Mouse (Mus musculus) spleen, postnatal 10 days (tissue): Measurements from ENCODE around the gene Atp6v1f.

Experiments used
- DNase-seq, 2 experiments: peaks; one replicate each; pipeline ENCODE4 v3.0.0; 2021 to 2022; ENCODE audit warnings: low spot score in 2 of 2

Gene Atp6v1f

DNA sequence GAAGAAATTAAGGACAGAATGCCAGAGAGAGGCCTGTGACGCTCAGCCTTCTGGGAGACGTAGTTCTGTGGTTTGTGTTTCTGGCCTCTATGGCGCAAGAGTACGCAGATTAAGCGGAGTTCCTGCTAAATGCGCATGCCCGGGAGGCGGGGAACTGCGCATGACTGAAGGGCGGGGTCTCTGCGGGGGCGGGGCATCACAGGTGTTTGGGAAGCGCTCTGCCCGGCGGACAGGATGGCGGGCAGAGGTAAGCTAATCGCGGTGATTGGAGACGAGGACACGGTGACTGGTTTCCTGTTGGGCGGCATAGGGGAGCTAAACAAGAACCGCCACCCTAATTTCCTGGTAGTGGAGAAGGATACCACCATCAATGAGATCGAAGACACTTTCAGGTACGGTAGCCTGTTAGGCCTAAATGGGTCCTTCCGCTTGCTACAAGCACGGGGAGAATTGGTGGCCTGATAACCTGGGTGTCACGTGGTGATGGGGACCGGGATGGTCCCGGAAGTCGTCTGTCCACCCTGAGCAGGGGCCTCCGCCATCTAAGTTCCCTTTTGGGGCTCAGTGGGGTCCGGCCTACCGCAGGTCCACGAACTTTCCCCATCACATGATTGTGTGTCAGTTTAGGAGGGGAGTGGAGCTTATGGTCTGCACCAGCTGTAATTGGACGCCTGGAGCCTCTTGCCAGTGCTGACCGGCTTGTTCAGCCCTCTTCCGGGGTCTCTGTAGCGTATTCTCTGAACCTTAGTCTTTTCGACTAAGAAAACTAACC, at the start of gene Atp6v1f:
Atp6v1f (plus strand) TSS at position 136 of the 772 bp plus-strand sequence.
- peak; percentile 85 to 94 for DNase-seq

DNA sequence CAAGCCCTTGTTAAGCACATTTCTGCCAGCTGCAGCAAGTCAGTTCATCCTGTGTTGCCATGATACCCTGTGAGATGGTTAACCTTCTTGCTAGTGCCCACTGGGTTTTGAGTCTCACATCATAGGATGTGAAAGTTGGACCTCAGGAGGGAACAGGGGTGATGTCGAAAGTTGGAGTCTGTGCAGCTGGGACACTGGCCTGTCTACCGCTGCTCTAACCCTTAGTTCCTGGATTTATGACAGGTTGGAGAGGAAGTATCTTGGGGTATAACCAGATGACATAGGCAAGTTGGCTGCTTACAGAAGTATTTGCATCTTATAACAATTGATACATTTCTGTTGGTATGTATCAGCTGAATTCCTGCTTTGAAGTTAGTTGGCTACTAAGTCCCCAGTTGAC, 46.9 kb upstream of the Atp6v1f start:
- no peak for DNase-seq

DNA sequence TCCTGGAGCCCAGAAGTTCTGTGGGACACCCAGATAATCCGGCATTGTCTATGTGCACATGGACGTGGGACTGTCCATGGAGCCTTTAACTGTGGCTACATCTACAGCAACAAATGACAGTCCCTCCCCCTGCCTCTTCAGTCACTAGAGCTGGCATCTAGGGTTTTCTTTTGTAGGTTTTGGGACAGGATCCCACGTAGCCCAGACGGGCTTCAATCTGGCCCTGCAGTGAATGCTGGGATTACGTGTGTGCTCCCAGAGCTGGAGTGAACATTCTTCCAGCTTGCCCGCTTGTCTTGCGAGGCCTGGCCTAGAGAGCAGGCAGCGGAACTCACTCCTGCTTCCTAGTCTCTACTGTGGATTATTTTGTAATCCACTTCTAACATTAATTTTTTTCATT, 42.4 kb upstream of the Atp6v1f start:
- DNase-seq, result no peak

DNA sequence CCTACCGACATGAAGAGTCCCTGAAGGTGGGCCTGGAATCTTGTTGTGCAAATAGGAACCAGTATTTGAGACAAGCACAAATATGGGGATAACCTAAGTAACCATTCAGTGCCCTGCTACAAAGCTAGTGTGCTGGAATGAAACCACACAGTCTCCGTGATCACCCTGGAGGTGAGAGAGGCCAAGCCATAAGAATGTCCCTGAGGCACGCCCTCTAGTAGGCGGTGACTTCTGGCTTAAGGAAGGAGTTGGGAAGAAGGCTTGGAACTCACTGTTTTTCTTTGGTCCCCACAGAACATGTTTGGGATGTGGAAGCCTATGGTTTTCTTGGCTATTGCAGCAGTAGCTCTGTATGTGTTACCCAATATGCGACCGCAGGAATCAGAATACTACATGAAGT, 41.2 kb upstream of the Atp6v1f start:
- no peak for DNase-seq

DNA sequence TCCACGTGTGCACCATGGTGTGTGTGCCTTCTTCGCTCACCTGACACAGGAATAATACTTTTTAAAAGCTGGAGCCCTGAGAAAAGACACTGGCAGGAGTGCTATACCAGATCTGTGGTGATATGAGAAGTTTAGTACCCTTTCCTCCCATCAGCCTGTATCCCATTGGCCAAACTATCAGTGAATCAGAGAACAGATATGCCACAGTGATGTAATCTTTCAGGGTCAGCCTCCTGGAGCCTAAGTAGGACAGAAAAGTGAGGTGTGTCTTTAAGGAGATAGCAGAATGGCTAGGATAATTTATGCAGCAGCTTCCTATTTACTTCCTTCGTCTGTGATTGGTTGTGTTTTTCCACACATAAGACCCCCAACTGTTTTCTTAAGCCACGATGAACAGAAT, 39.3 kb upstream of the Atp6v1f start:
- DNase-seq, result no peak

DNA sequence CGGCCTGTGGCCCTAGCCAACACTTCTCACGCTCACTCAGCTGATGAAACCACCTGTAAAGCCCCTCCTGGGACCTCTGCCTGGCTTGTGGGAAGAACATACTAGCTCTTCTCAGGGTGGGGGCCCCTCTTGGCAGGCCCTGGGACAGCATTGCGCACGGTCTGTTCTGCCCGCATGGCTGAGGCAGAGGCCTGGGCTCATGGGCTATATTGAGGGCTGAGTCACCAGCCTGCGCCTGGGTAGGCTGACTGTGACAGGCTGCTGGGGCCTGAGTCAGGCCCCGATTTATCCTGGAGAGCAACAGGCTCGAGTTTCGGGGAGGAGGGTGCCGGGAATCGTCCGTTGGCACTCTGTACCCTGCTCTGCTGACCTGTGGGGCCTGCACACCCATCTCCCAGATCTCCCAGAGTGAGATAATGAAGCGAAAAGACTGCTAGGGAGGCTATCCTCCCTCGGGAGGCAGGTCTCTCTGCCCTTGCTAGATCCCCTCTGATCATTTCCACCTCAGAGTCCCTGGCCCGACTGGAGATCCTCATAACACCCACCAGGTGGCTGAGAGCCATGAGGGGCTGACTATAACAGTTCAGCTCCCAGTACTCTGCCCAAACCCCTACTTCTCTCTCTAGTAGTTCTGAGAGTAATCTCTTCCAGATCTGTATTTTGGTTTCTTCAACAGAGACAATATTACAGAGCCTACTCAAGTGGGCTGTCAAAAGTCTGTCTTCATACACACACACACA, 36.7 kb upstream of the Atp6v1f start:
- no peak for DNase-seq

DNA sequence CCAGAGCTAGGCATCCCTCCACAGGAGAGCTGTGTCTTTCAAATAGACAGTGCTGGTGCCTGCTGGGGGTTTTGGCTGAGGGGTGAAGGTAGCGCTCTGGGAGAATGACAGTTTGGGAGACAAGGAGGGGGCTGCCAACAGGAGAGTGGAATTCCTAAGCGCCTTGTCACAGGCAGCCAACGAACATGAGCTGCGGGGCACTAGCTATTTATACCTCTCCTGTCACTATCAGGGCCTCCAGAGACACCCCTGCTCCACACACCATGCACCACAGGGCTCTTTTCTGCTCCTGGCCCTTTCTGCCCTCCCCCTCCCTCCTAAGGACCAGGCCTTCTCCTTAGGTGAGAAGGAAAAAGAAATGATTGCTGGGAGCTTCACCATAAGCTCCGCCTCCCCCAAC, 36.0 kb upstream of the Atp6v1f start:
- no peak for DNase-seq

DNA sequence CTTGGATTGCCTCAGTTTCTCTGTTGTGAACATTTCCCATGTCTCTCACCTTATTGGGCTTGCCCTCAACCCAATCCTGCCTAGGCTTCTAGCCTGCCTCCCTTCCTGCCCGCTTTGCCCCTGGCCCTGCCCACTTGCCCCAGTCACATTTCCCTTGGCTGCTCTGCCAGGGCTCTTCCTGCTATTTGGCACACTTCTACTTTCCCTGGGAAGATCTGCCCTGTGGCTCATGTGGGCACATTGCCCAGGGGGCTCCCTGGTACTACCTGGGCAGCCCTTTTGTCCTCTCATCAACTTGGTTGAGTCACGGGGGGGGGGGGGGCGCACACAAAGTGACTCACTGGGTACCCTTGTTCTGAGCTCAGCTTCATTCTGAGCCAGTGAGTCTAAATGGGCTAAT, 35.4 kb upstream of the Atp6v1f start:
- DNase-seq, result no peak

DNA sequence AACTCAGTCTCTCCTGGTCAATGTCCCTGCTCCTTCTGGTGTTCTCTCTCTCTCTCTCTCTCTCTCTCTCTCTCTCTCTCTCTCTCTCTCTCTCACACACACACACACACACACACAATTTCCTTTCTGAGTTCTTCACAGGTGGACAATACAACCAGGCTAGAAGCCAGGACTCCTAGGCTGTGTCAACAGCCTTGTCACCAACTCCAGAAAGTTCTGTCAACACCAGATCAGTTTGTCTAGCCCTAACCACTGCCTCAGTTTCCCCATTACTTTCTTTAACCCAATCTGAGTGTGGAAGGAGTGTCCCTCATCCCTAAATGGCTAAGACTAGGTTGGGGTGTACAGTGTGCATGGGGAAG, 34.9 kb upstream of the Atp6v1f start:
- no peak for DNase-seq

DNA sequence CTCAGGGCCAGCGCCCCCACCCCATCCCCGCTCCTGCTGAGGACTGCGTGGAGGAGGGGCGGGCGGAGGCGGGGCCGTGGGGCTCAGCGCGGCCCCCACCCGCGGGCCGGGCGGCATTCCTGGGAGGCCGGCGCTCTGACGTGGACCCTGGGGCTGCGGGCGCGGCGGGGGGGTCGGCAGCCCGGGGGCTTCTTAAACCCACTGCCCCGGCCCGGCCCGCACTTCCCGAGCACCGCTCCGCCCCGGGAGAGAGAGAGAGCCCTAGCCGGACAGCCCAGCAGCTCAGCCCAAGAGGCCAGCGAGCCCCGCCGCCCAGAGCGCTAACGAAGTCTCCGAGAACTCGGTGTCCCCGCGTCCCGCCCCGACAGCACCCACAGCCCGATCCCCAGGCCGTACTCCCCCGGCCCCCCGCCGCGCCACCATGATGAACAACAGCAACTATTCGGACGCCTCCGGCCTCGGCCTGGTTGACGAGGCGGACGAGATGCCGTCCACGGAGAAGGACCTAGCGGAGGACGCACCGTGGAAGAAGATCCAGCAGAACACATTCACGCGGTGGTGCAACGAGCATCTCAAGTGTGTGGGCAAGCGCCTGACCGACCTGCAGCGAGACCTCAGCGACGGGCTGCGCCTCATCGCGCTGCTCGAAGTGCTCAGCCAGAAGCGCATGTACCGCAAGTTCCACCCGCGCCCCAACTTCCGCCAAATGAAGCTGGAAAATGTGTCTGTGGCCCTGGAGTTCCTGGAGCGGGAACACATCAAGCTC, 34.3 kb upstream of the Atp6v1f start, which contains the start of gene Flnc:
Flnc (plus strand) TSS at position 219 of the 766 bp plus-strand sequence.
- no peak for DNase-seq

DNA sequence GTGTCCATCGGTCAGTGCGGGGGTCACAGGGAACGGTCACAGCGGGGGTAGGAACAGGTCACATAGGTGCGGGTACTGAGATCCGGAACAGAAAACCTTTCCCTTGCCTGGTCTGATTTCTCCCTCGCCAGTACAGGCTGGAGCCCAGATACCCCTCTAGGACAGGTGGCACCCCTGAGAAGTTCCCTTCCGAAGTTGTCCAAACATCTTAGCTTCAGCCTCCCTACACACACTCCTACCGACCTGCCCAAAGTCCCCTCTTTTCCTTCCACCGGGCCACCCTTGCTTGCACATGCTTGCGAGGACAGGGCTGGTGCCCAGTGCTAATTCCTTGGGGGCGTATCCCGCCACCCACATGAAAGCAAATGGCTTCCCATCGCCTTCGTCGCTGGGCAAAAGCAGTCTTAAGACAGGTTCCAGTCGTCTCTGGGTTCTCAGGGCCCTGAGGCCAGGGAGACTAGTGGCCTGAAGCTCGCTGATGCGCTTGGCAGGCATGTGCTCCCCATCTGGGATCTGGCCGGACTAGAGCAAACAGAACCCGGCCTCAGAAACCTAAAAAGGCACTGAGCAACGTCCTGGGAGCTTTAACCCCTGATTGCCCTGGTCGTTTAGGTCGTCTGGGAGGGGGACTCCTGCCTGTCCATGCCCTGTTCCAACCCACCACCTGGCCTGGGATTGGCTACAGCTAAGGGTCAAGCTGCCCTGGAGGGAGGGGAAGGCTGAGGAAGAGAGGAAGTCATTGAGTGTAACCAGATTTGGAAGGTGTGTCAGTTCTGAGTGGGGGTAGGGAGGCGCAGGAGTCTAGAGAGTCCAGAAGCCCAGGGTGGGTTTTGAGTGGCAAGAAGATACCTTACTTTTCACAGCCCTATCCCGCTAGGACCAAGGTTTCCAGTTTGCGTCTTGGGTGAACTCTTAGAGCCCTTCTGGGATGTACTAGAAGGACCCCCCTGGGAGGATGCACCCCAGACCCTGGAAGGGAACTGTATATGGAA, 33.4 kb upstream of the Atp6v1f start:
- no peak for DNase-seq

DNA sequence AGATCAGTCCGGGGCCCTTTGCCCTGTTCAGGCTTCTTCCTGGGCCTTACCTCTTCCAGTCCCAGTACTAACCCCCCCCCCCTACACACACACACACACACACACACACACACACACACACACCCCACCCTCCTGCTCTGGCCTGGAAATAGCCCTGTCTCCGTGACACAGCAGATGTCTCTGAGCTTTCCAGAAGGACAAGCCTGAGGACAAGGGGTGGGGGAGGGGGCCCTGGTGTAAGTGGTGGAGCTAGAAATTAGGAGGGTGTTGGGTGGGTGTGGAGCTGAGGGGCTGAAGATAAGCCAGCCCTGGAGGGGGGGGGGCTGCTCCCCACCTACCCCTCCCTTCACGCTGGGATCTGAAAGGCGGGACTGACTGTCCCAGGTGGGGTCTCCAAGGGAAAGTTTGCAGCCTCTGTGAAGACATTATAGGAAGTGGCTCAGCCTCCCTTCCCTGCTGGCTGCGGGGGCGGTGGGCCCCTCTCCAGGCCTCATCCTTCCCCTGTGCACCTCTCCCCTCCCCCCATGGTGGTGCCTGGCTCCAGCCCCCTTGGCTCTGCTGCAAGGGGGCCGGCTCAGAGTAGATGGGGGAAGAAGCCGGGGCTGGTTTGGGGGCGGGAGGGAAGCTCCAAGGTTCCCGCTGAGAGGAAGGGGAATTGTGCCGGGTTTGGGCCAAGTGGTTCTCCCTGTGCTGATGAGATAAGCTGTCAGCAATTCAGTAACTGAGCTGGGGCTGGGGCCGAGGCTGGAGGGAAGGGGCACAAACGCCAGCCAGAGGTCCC, 32.4 kb upstream of the Atp6v1f start:
- no peak for DNase-seq

DNA sequence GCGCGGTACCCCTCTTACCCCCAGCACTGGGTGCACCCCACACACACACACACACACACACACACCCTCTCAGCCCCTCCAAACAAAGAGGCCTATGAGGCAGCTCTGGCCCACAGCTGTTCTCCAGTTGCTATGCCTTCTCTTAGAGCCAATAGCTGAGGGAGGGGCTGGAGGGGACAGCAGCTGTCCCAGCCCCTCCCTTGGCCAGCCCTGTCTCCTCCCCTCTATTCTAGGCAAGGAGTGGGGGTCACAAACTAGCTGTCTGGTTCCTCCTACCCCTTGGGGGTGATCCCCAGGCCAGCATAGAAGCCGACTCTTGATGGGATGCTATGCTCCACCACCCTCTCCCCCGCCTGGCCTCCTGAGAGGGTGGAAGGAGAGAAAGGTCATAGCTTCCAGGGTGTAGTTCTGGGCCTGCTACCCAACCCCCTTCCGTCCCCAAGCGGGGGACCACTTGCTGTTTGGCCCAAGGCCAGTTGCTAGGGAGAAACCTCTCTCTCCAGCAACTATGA, 31.5 kb upstream of the Atp6v1f start:
- DNase-seq, result no peak

DNA sequence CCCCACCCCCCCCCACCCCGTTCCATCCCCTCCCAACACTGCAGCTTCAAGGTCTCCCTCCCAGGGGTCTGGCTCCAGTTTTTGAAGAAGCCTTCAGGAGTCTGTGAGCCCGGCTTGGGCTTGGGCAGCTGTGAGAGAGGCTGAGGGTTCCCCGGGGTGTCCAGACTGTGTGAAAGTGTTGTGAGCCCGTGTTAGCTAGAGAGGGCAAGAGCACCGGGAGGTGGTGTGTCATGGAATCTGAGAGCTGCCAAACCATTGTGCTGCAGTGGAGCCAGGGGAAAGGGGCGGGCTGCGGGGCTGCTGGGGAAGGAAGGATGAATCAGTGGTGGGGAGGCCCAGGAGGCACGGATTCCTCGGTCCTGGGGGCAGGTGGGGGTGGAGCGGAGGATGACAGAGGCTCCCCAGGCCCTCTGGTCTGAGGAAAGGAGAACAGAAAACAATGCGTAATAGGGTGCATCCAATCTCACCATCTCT, 31.0 kb upstream of the Atp6v1f start:
- DNase-seq, result no peak

DNA sequence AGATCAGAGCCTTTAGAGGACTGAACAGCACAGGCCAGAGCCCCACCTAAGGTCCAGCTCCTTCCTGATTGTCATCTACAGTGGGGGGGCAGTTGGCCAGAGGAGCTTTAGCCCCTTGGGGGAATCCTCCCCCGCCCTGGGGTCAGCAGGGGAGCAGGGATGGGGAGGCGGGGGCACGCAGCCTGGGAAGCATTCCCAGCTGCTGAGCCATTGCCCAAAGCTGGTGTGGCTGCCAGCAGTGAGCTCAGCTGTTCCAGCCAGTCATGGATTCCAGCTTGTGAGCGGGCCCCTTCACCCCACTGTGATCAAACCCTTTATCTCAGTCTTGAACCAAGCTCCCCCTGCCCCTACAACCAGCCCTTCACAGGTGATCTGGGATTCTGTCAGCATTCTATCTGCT, 28.3 kb upstream of the Atp6v1f start:
- no peak for DNase-seq

DNA sequence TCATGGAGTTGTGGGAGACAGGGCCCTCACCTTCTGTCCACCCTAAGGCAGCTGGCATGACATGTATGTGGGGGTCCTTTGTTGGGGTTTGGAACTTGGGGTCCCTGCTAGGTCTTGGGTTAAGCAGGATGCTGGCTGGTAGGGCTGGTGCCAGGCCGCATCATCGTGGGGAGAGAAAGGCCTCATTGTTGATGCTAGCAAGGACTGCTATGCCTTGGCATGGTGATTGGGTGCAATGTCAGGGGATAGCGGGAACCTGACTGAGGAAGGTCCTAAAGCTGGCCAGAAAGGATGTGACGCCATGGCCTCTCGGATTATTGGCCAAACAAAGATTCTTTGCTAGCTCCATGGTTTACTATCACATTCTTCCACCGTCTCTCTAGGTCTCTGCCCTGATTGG, 27.7 kb upstream of the Atp6v1f start:
- DNase-seq, result no peak

DNA sequence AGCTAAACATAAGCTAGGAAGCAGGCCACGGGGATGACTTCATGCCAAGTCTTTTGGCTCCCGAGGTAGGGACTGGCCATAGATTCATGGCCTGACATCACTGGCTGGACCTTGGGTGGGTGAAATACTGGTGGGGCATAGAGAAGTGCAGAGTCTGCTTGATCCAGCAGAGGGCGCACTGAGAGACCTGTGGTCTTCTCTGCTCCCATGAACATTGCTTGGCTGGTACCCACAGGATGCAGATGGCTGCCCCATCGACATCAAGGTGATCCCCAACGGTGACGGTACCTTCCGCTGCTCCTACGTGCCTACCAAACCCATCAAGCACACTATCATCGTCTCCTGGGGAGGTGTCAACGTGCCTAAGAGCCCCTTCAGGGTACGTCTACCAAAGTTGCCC, 22.7 kb upstream of the Atp6v1f start:
- peak; percentile 22 to 65 for DNase-seq

DNA sequence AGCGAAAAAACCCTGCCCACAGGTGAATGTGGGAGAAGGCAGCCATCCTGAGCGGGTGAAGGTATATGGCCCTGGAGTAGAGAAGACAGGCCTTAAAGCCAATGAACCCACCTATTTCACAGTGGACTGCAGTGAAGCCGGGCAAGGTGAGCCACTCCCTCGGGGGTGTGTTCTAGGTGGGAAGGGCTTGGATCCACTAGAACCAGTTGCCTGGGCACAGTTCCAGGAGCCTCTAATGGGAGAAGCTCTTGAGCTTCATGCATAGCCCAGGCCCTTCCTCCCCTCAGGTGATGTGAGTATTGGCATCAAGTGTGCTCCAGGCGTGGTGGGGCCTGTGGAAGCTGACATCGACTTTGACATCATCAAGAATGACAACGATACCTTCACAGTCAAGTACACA, 22.2 kb upstream of the Atp6v1f start:
- no peak for DNase-seq

DNA sequence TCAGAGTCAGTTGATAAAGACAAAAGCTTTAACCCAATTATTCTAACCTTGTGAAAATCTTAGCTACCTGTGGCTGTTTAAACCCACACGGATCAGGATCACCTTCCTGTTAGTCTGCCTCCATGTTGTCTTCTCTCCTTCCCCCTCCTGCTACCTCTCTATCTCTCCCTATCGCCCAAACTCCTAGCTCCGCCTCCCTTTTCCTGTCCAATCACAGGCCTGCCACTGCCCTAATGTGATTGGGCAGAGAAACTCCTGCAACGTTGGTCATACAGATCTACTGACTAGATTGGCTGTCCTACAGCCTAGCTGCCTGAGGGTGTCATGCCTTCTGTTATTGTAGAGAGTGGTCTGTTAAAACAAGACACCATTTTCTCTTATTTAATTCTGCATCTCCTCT, 17.7 kb upstream of the Atp6v1f start:
- no peak for DNase-seq

DNA sequence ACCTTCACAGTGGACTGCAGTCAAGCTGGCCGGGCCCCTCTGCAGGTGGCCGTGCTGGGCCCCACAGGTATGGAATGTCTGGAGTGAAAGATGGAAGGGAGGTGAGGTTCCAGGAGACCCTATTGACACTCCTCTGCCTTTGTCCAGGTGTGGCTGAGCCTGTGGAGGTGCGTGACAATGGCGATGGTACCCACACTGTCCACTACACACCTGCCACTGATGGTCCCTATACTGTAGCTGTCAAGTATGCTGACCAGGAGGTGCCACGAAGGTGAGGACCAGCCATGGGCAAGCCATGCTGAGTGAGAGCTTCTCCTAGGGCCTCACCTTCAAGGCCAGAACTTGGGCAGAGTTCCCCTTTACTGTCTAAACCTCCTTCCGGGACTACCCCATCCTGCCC, 16.9 kb upstream of the Atp6v1f start:
- no peak for DNase-seq
